Comparison of ENCODE assay signal across 19 mouse cellular contexts in the genomic region with DNA sequence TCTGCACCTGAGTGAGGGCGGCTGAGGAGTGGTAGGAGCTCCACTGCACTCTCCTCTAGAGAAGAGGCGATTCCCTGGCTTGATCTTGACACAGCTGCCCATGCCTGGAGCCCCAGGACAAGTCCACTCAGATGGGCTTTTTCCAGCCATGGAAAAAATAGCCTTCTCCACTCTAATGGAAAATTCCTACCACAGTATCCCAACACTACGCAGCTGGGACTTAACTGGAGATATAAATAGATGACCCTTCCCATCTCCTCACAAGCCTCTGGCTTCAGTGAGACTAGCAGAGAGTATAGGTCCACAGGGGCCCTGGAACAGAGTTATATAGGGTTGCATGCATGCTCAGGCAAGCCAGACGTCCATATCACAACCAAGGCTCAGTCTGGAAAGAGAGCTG. TPM values are rescaled to one million over a fixed set of nuclear protein-coding genes. Genes with fewer than 3 reads are reported as not detected.
DNase-seq lines count a peak whose midpoint lies in the region; ATAC-seq and TF ChIP-seq lines count a peak whose summit lies in the region.
"Had no signal": no experiment of that assay in that cellular context is flagged by ENCODE, and none has a peak within 500 bp of the region (broad histone marks: within the 10 kb centered on the region; RNA-seq: fewer than 3 reads in every experiment).

No protein-coding gene starts in this region.

- no peak for ATAC-seq in liver, embryonic 11.5 days (replicated peaks; ENCODE audit: low FRiP score)
- peak; percentile 81 for ATAC-seq in heart, postnatal 0 days (ENCODE audit: insufficient read depth, low read depth)
- ATAC-seq in stomach, postnatal 0 days (ENCODE audit: low FRiP score, low TSS enrichment): no peak
- ATAC-seq in forebrain, embryonic 16.5 days: no peak
- ATAC-seq: forebrain, embryonic 13.5 days; hindbrain, embryonic 16.5 days; liver, postnatal 0 days had no signal

- TF ChIP-seq CTCF in liver, adult 2 months (IDR thresholded peaks at IDR 0.05; ENCODE audit: low read depth, low read length): no peak
- TF ChIP-seq CTCF in heart, postnatal 0 days (IDR thresholded peaks at IDR 0.05; ENCODE audit: low read depth): no peak
- no peak for TF ChIP-seq CTCF in stomach, postnatal 0 days (IDR thresholded peaks at IDR 0.05; ENCODE audit: low read depth)

- 62% methylated on average over 4 of the region's 4 CpGs for WGBS in liver, adult 2 months
- 61% methylated on average over 4 of the region's 4 CpGs for WGBS in liver, embryonic 11.5 days
- WGBS in heart, postnatal 0 days: 29% methylated on average over 4 of the region's 4 CpGs
- WGBS in stomach, postnatal 0 days: 52% methylated on average over 4 of the region's 4 CpGs
- 84% methylated on average over 4 of the region's 4 CpGs for WGBS in forebrain, embryonic 16.5 days

- no peaks in the 10 kb centered on the region for H3K9me3 ChIP-seq in liver, embryonic 11.5 days (ENCODE audit: control insufficient read depth, low read length)
- no peaks in the 10 kb centered on the region for H3K9me3 ChIP-seq in heart, postnatal 0 days (replicated peaks; ENCODE audit: control insufficient read depth, low read length)
- H3K9me3 ChIP-seq in stomach, postnatal 0 days (ENCODE audit: control insufficient read depth, low read length): no peaks in the 10 kb centered on the region
- no peaks in the 10 kb centered on the region for H3K9me3 ChIP-seq in forebrain, embryonic 16.5 days (ENCODE audit: control insufficient read depth, low read length)
- H3K9me3 ChIP-seq: forebrain, embryonic 13.5 days; midbrain, embryonic 12.5 days had no signal

- H3K36me3 ChIP-seq in liver, adult 2 months (ENCODE audit: control insufficient read depth, insufficient read depth, low read length): no peaks in the 10 kb centered on the region
- H3K36me3 ChIP-seq in liver, embryonic 11.5 days (ENCODE audit: control insufficient read depth, insufficient read depth, low read length): no peaks in the 10 kb centered on the region
- no peaks in the 10 kb centered on the region for H3K36me3 ChIP-seq in heart, postnatal 0 days (replicated peaks; ENCODE audit: control insufficient read depth, insufficient read depth, low read length)
- H3K36me3 ChIP-seq in stomach, postnatal 0 days (ENCODE audit: control insufficient read depth, insufficient read depth, low read length): no peaks in the 10 kb centered on the region
- H3K36me3 ChIP-seq in forebrain, embryonic 16.5 days (ENCODE audit: control insufficient read depth, insufficient read depth): no peaks in the 10 kb centered on the region
- H3K36me3 ChIP-seq: midbrain, embryonic 12.5 days had no signal

- no peak overlapping the region for H3K4me3 ChIP-seq in liver, adult 2 months (ENCODE audit: insufficient read depth, low read depth, low read length)
- no peak overlapping the region for H3K4me3 ChIP-seq in liver, embryonic 11.5 days (ENCODE audit: low read depth, low read length)
- H3K4me3 ChIP-seq in heart, postnatal 0 days (ENCODE audit: low read depth, low read length): no peak overlapping the region
- H3K4me3 ChIP-seq in stomach, postnatal 0 days (ENCODE audit: low read depth, low read length): no peak overlapping the region
- no peak overlapping the region for H3K4me3 ChIP-seq in forebrain, embryonic 16.5 days (replicated peaks; ENCODE audit: low read length)
- H3K4me3 ChIP-seq: forebrain, embryonic 13.5 days; layer of hippocampus, adult 2 months; midbrain, embryonic 12.5 days had no signal

- intact Hi-C loops in heart, postnatal 25 days (cut with DNase I): no loop called here

- no peaks in the 10 kb centered on the region for H3K79me2 ChIP-seq in liver, adult 2 months (ENCODE audit: control insufficient read depth, insufficient read depth, low read length)

- H3K4me1 ChIP-seq in liver, adult 2 months (ENCODE audit: control insufficient read depth, insufficient read depth, low read length): no peaks in the 10 kb centered on the region
- H3K4me1 ChIP-seq in liver, embryonic 11.5 days (replicated peaks; ENCODE audit: control insufficient read depth, insufficient read depth, low read length): no peaks in the 10 kb centered on the region
- H3K4me1 ChIP-seq in heart, postnatal 0 days (ENCODE audit: control insufficient read depth, insufficient read depth): no peaks in the 10 kb centered on the region
- no peaks in the 10 kb centered on the region; the same call in 1 of the 2 replicates for H3K4me1 ChIP-seq in stomach, postnatal 0 days (replicated peaks; ENCODE audit: control insufficient read depth, insufficient read depth)
- H3K4me1 ChIP-seq in forebrain, embryonic 16.5 days (replicated peaks; ENCODE audit: control insufficient read depth, insufficient read depth, low read length): peaks cover 7% of the 10 kb centered on the region; the same call in 1 of the 2 replicates

- no peak overlapping the region for H3K9ac ChIP-seq in liver, adult 2 months (ENCODE audit: low read depth, low read length)
- H3K9ac ChIP-seq in liver, embryonic 11.5 days (ENCODE audit: low read depth, low read length): no peak overlapping the region
- H3K9ac ChIP-seq in heart, postnatal 0 days (replicated peaks; ENCODE audit: low read depth, low read length): no peak overlapping the region
- no peak overlapping the region for H3K9ac ChIP-seq in stomach, postnatal 0 days (ENCODE audit: low read length)
- H3K9ac ChIP-seq in forebrain, embryonic 16.5 days (replicated peaks; ENCODE audit: low read depth, low read length): no peak overlapping the region
- H3K9ac ChIP-seq: forebrain, embryonic 13.5 days; liver, postnatal 0 days; midbrain, embryonic 12.5 days had no signal

- H3K27ac ChIP-seq in liver, adult 2 months (replicated peaks; ENCODE audit: insufficient read depth, low read depth, low read length): 0 out of 2 replicates have a peak overlapping the region, but pooled peaks have one; percentile 9
- no peak overlapping the region for H3K27ac ChIP-seq in liver, embryonic 11.5 days (ENCODE audit: low read depth, low read length)
- H3K27ac ChIP-seq in heart, postnatal 0 days (ENCODE audit: low read depth): peak overlapping the region; percentile 46
- 0 out of 2 replicates have a peak overlapping the region, but pooled peaks have one; percentile 53 for H3K27ac ChIP-seq in stomach, postnatal 0 days (replicated peaks)
- H3K27ac ChIP-seq in forebrain, embryonic 16.5 days (ENCODE audit: low read length): no peak overlapping the region
- H3K27ac ChIP-seq: forebrain, embryonic 13.5 days; layer of hippocampus, adult 2 months; macrophage; midbrain, embryonic 12.5 days had no signal

- no peak for TF ChIP-seq EP300 in heart, postnatal 0 days (IDR thresholded peaks at IDR 0.05; ENCODE audit: low read depth)
- no peak for TF ChIP-seq EP300 in stomach, postnatal 0 days (optimal IDR thresholded peaks at IDR 0.05)

- H3K27me3 ChIP-seq in liver, adult 2 months (ENCODE audit: control insufficient read depth, insufficient read depth, low read length): no peaks in the 10 kb centered on the region
- no peaks in the 10 kb centered on the region; the same call in 1 of the 2 replicates for H3K27me3 ChIP-seq in liver, embryonic 11.5 days (replicated peaks; ENCODE audit: control insufficient read depth, insufficient read depth, low read length)
- H3K27me3 ChIP-seq in heart, postnatal 0 days (ENCODE audit: control insufficient read depth, insufficient read depth, low read length): no peaks in the 10 kb centered on the region
- H3K27me3 ChIP-seq in stomach, postnatal 0 days (ENCODE audit: control insufficient read depth, insufficient read depth, low read length): no peaks in the 10 kb centered on the region
- no peaks in the 10 kb centered on the region for H3K27me3 ChIP-seq in forebrain, embryonic 16.5 days (replicated peaks; ENCODE audit: control insufficient read depth, insufficient read depth, low read length)
- H3K27me3 ChIP-seq: forebrain, embryonic 13.5 days; midbrain, embryonic 12.5 days had no signal

- peak; percentile 42 to 65 for DNase-seq in heart, adult 18-20 months
- DNase-seq in heart, postnatal 25 days (ENCODE audit: low spot score): no peak
- DNase-seq in liver, adult 2 months (ENCODE audit: extremely low read depth, low read depth, low spot score): peak; percentile 19
- no peak for DNase-seq in liver, embryonic 11.5 days (ENCODE audit: low spot score)
- DNase-seq in heart, postnatal 0 days (ENCODE audit: low spot score): peak; percentile 49
- no peak for DNase-seq in stomach, postnatal 0 days (ENCODE audit: low spot score)
- DNase-seq in adrenal gland, adult 8-10 months: no peak
- DNase-seq: adrenal gland, postnatal 36 days; B cell, adult 2 months; cerebellum, adult 8-10 months; liver, postnatal 0 days; right cerebral cortex, postnatal 14 days; thymus, postnatal 36 days had no signal

- no peak overlapping the region for H3K4me2 ChIP-seq in liver, embryonic 11.5 days
- H3K4me2 ChIP-seq in heart, postnatal 0 days (ENCODE audit: low read depth, low read length): no peak overlapping the region
- H3K4me2 ChIP-seq in stomach, postnatal 0 days (replicated peaks; ENCODE audit: low read depth): no peak overlapping the region
- no peak overlapping the region for H3K4me2 ChIP-seq in forebrain, embryonic 16.5 days (ENCODE audit: low read length)
- H3K4me2 ChIP-seq: forebrain, embryonic 13.5 days; midbrain, embryonic 12.5 days had no signal

- no peak for TF ChIP-seq POLR2A in liver, adult 2 months (IDR thresholded peaks at IDR 0.05; ENCODE audit: extremely low read depth, insufficient read depth, low read length)

RNA-seq across cellular contexts. Expression of gene Cxcl12, which starts 33.8 kb away (rescaled TPM):
- 10 to 100 TPM; 90.2 to 91.3 TPM for total RNA-seq in heart, adult 18-20 months (2021)
- total RNA-seq in heart, postnatal 25 days (2021): 100 to 1,000 TPM in 1 of 2 experiments, 10 to 100 TPM in 1; 90.4 to 120 TPM
- total RNA-seq in liver, adult 2 months (2014; rRNA removed): 119 and 166 TPM in 2 replicates
- 300 and 346 TPM in 2 replicates for polyA plus RNA-seq in liver, adult 2 months (2012; rRNA removed)
- polyA plus RNA-seq in liver, embryonic 11.5 days (2014; fragmentation: Nextera tagmentation; extraction: Ambion mirVana): 66.6 and 69.8 TPM in 2 replicates
- total RNA-seq in heart, postnatal 0 days (2014; rRNA removed; ENCODE audit: low replicate concordance): 48.0 and 55.5 TPM in 2 replicates
- polyA plus RNA-seq in heart, postnatal 0 days (2015; fragmentation: Nextera tagmentation; extraction: Ambion mirVana): 52.7 and 54.8 TPM in 2 replicates
- 58.0 and 61.1 TPM in 2 replicates for polyA plus RNA-seq in stomach, postnatal 0 days (2015; fragmentation: Nextera tagmentation; extraction: Ambion mirVana)
- 10 to 100 TPM; 37.4 to 94.2 (median 64.5) TPM for total RNA-seq in adrenal gland, adult 8-10 months (2022)
- 55.6 and 89.6 TPM in 2 replicates for polyA plus RNA-seq in forebrain, embryonic 16.5 days (2015; fragmentation: Nextera tagmentation; extraction: Ambion mirVana)

Comparison
In these comparisons a context has a peak if more than half of its experiments do, and no peak if none do; other contexts are left out.
1. DNase-seq: peak in heart, adult 18-20 months (2 of 2), liver, adult 2 months (single experiment) and heart, postnatal 0 days (single experiment); none in heart, postnatal 25 days (single experiment), liver, embryonic 11.5 days (single experiment), stomach, postnatal 0 days (single experiment) and adrenal gland, adult 8-10 months (single experiment).
2. H3K27ac ChIP-seq: peak in liver, adult 2 months (single experiment), heart, postnatal 0 days (single experiment) and stomach, postnatal 0 days (single experiment); none in liver, embryonic 11.5 days (single experiment) and forebrain, embryonic 16.5 days (single experiment).